Mouse (Mus musculus): Measurements from ENCODE around the gene T2. TPM values are rescaled to one million over a fixed set of nuclear protein-coding genes. Genes with fewer than 3 reads are reported as not detected.
"Not testable (repeated sequence)": the region's sequence is repeated elsewhere in the genome, so short reads cannot be mapped to it uniquely, and the experiment has no call there.

The T2 gene
- under 1 TPM; 0.87 to 0.89 TPM for total RNA-seq (2021)
- long read RNA-seq = 0 reads

DNA sequence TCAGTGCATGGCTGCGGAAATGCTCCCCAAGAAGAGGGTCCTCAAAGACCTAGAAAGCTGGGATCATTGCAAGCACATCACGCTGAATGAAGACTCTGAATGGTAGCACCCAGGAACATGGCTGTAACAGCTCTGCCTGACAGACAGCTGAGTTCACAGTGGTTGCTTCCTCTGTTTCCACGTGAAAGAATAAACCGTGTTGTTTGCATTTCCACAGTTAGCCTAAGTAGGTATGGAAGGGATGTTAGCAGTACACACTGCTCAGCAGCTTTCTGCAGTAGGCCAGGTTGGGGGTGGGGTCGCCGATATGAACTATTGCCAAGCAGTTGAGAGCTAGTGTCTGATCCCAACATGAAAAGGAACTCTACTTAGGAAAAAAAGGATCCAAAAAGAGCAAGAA is at the start of gene T2:
Gene T2, plus strand, starts transcription at position 301 of the 400 bp plus-strand sequence.
- DNase-seq (ENCODE audit: low spot score in 2 of 2) = no peak

DNA sequence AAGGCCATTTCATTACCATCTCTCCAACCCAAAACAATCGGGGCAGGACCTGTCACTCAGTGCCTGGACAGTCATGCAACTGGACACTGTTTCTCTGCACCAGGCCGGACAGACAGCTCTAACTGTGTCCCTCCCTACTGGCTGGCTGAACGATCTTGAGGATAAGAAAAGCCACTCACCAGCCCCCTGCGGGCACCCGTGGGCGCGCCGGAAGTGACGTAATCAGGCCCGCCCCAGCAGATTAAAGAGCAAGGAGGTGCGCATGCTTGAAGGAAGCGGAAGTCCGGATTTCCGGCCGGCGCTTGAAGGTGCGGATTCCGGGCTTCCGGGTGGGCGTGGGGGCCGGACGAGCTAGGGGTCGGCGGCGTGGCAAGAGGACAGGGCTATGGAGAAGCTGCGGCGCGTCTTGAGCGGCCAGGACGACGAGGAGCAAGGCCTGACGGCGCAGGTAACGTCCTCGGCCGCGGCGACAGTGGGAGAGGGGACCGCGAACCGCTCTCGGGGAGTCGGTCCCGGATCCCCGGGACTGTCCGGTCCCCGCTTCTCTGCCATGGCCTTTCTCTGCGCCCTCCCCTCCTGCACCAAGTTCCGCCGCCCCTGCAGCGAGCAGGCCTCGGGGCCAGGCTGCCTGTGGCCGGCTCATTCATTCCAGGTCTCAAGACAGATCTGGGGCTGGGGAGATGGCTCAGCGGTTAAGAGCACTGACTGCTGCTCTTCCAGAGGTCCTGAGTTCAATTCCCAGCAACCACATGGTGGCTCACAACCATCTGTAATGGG is 44.8 kb upstream of the T2 start, which contains the start of gene Sft2d1:
Gene Sft2d1, plus strand, starts transcription at position 265 of the 777 bp plus-strand sequence.
- DNase-seq (ENCODE audit: low spot score in 2 of 2) = peak; percentile 95 to 97

DNA sequence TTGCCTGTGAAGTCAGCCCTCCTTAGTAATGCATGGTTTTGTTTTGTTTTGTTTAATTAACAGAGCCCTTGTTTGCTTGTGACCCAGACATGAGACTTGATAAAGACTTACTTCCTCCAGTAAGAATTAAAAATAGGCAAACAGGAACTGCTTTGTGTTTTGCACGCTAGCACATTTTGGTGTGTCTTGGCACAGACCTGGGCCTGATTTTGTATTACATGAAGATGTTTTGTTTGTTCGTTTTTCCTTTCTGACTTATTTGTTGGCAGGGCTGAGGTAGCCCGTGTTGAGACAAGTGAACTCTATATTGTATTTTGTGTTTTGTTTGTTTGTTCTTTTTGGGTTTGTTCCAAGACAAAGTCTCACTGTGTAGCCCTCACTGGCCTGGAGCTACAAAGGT is 44.0 kb upstream of the T2 start:
- DNase-seq (ENCODE audit: low spot score in 2 of 2) = no peak

DNA sequence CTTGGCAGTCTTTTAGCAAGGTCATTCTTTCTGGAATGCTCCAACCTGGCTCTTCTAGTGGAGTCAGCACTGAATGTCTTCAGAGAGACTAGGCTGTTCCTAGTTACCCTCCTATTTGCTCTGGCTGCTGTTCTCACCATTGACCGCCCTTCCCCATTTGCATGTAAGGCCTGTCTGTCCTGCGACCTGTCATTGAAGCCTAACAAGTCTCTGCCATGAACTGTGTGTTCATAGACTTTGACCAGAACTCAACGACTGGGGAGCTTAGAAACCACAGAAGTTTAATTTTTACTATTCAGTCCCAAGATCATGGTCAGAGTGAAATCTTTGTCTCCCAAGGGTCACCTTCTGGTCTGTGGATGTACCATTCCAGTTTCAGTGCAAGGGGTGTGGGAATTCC is 41.8 kb upstream of the T2 start:
- no peak for DNase-seq (ENCODE audit: low spot score in 2 of 2)

DNA sequence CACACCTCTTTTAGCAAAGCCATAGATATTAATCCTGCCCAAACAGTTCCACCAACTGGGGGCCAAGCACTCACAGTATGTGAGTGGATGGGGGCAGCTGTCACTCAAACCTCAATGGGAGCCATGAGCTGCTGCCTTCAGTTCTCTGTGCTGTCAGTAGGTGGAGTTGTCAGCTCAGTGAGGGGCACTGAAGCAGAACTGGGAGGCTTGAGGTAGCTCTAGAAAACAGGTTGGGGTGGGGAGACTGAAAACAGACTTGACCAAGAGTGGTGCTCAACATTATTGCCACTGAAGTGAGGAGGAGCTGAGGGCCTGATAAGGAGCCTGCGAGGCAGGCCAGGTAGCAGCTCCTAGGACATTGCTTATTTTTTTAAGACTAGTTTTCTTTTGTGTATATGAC is 39.5 kb upstream of the T2 start:
- DNase-seq (ENCODE audit: low spot score in 2 of 2) = peak; percentile 41 to 49

DNA sequence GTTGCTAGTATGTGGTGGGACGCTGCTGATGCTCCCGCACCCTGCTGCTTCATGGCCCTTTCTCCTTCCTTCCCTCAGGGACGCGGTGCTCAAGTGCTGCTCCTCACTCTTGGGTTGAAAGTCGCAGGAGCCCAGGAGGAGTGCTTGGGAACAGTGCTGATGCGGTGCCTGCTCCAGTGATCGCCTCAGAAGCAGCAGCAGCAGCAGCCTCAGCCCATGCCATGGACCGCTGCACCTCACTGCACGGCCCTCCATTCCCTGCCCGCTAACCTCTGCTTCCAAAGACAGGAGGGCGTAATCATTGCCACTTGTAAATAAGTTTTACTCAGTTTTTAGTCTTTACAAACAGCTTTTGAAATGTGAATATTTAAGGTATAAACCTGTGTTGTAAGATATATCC is 28.9 kb upstream of the T2 start:
- not testable (repeated sequence) for DNase-seq (ENCODE audit: low spot score in 2 of 2)

DNA sequence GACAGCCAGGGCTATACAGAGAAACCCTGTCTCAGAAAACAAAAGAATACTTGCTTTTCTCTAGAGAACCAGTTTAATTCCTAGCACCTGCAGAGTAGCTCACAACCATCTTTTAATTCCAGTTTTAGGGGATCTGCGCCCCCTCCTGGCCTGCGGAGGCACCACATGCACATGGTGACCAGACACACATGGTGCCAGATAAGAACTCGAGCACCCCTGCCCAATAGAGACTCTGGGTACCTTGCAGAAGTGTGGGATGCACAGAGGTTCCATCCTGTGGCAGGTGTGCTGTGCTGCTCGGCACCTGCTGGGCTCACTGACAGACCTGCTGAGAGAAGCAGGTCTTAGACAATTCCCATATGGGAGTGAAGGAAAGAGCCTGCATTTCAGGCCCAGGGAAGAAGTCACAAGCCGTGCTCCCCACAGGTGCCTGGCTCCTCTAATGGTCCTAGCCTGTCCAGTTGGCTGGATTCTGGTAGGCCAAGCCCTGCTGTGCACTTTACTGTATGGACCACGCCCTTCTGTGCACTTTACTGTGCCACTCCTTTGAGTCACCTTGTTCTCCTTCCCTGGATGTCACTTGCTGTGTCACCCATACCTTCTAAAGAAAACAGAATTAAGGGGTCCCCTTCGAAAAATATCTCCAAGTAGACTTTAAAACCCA is 27.1 kb upstream of the T2 start:
- no peak for DNase-seq (ENCODE audit: low spot score in 2 of 2)

DNA sequence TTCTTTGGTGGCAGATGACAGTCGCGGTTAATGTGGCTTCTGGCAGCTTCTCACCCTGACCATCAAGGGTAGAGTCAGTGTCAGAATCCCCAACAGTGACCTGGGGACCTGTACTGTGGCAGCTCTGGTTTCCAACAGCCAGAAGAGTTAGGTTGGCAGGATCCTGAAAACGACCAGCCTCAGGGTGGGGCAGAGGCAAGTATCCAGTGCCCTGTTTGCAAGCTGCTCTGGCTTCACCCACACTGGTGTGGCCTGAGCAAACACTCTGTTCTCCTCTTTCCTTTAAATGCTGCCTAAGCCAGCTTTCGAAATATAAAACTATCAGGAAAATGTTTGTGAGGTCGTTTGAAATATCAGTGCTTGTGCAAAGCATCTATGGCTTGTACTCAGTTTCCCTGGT is 25.2 kb upstream of the T2 start:
- DNase-seq (ENCODE audit: low spot score in 2 of 2) = no peak

DNA sequence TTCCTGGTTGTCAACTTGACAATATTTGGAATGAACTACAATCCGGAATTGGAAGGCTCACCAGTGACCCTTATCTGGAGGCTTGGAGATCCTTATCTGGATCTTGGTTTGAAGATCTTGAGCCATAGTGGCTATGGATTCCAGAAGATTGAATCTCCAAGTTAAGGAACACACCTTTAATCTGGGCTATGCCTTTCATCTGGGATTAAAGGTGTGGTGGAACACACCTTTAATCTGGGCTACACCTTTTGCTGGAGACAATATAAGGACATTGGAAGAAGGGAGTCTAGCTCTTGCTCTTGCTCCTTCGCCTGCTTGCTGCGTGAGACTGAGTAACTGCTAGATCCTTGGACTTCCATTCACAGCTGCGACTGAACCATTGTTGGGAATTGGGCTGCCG is 18.6 kb upstream of the T2 start, which contains the start of gene Prr18:
Gene Prr18, plus strand, starts transcription at position 301 of the 400 bp plus-strand sequence.
- not testable (repeated sequence) for DNase-seq (ENCODE audit: low spot score in 2 of 2)

DNA sequence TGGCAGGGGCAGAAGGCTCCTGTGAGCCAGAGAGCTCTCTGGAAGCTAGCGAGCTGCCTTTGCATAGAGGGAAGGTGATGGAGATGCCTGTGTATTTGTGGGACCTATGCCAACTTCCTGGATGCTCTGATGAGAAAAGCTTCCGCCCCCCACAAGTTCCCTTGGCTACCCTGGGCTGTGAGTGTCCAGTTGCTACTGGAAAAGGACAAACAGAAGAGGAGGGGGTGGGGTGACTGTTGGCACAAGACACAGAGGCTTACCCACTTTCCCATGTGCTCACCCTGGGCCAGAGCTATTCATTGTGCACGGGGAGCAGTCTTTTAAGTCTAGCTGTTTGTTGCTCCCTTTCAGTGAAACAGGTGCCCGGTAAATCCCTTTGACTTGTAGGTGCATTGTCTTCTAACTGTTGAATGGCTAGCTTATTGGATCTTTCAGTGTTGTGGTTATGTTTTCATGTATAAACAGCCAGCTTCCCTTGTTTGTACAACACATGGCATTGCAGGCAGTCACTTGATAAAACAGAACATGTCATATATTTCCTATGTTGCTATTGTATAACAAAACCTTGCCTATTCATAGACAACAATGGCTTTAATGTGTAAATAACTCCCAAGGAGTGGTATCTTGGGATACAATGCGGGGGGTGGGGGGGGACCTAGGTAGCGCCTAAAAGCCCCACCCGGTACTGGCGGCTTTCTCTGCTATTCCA is 16.0 kb upstream of the T2 start:
- peak in 1 of 2 experiments; percentile 37 for DNase-seq (ENCODE audit: low spot score in 2 of 2)

DNA sequence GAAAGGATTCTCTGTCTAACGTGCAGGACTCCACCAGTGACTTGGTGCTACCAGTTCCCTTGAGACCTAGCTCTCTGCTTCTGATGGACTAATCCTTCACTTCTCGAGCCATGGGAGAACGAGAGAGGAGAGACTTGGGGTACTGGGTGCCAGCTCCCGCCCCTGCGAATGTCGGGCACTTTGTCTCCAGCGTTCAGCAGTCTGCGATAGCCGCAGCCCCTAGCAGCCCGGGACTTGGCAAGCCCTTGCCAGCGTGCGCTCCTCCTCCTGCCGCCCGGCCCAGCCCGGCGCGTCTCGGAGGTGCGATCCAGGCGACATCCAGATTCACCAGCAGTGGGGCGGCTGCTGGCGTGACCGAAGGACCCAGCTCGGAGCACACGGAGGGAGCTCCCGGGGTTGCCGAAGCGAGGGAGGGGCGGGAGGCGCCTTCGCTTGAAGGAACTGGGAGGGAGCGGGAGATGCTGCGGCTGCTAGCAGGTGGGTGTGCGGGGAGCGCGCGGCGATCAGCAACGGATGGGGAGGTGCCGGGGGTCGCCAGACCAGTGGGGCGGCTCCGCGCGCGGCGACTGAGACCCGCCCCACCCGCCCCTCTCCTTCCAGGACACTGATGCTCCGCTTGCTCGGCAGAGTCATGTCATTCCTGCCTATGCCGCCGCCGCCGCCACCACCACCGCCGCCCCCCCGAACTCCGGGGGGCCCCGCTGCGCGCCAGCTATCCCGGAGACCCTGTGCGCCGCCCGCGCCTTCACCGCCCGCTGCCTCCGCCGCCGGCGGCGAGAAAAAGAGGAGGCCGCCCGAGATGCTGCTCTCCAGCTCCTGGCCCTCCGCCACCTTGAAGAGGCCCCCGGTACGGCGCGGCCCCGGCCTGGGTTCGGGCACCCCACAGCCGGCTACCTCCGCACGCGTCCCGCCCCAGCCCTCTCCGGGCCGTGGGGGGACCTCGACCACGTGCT is 15.1 kb upstream of the T2 start:
- peak; percentile 58 to 66 for DNase-seq (ENCODE audit: low spot score in 2 of 2)

DNA sequence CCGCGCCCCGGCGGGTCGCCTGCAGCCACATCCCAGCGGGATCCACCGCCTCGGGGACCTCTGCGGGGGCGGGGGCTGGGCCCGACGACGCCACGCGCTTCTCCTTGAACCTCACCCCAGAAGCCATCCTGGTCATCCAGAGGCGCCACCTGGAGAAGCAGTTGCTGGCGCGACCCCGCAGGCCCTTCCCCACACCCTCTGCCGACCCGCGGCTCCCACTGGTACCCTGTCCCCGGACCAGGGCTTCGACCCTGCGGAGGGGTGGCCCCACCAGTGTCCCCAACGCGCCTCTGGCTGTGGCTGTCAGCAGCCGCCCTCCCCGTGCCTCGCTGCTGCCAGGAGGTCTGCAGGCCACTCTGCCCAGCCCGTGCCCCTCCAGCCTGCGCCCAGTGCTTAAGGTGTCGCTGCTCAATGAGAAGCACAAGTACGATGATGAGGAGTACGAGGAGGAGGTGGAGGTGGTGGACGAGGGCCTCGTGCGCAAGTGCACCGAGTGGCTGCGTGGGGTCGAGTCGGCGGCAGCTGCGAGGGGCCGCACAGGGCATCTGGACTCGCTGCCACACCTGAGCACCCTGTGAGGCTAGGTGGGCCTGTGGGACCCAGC is 14.3 kb upstream of the T2 start:
- DNase-seq (ENCODE audit: low spot score in 2 of 2) = peak in 1 of 2 experiments; percentile 35

DNA sequence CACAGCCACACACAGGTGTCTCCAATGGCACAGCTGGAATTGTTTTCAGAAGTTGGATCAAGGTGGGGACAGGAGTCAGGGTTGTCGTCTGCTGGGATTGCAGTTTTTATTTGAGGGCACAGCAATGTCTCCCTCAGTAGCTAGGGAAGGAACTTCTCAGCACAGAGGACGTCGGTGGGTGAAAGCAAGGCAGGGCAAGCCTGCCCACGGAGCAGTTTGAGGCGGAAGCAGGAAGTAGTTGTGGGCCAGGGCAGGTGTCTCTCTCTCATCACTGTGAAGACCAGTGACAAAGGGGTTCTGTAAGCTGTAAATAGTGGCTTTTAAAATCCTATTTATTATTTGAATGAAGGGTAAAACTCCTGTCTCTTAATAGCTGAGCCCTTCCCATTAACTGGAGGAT is 13.1 kb upstream of the T2 start:
- no peak for DNase-seq (ENCODE audit: low spot score in 2 of 2)

DNA sequence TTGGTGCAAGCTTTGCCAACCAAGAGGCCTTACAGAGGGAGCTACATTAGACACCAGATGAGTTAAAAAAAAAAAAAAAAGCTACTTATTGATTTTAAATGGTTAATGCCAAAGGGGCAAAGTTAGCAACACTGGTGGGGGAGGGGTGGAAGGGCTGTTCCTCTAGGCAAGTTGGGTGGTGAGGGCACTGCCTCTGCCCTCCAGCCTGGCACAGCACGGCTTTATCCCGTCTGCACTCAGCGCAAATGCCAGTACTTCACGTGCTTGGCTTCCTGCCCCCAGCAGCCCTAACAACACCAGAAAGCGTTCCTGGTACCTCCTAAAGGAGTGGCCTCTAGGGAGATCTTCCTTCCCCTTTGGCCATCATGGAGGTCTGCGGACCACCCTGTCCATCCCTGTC is 12.4 kb upstream of the T2 start:
- DNase-seq (ENCODE audit: low spot score in 2 of 2) = peak in 1 of 2 experiments; percentile 40

DNA sequence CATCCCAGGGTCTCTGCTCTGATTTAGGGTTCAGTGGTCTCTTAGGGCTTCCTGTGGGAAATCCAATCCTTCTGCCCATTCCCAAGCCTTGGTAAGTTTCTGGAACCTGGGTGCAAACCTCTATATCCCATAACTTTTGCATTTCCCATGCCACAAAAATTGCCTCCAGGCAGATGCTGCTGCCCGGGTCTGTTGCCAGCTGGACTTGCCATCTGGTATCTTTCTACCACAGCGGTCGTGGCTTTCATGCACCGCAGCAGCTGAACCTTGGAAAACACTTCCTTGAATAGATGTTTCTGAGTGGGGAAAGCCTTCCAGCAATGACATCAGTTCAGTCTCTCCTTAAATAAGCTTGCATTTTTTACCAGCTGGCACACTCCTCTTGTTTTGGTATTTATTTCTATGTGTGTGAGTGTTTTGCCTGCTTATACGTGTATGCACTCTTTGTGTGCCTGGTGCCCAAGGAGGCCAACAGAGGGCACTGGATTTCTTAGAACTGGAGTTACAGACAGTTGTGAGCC is 8.0 kb upstream of the T2 start:
- DNase-seq (ENCODE audit: low spot score in 2 of 2) = no peak

DNA sequence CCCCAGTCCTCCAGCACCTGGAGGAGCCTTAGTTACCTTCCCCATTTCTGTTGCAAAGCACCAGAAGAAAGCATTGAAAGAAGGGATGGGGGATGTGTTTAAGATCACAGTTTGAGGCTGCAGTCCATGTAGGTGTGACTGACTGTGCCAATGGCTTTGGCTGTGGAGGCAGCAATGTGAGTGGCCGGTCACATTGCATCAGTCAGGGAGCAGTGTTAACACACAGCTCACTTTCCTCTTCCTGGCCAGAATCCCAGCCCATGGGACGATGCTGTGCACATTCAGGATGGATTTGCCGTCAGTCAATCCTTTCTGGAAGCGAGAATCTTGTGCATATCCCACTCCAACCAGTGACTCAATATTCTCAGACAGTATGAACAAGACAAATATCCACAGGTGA is 6.9 kb upstream of the T2 start:
- DNase-seq (ENCODE audit: low spot score in 2 of 2) = no peak

DNA sequence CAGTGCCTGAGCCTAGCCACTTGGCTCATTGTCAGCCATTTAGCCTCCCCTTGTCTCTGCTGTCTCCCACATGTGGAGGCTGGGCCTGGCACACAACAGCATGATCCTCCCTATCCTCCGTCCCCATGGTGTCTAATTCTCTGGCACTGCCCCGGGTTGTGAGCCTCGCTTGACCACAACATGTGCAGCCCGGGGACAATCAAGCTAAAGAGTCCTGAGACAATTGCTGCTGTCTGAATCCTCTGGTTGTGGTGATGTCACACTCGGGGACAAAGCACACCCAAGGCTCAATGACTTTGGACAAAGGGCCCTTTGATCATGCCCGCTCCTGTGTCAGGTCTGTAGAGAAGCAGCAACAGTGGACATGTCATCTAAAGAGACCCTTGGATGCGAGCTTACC is 4.7 kb upstream of the T2 start:
- DNase-seq (ENCODE audit: low spot score in 2 of 2) = no peak

DNA sequence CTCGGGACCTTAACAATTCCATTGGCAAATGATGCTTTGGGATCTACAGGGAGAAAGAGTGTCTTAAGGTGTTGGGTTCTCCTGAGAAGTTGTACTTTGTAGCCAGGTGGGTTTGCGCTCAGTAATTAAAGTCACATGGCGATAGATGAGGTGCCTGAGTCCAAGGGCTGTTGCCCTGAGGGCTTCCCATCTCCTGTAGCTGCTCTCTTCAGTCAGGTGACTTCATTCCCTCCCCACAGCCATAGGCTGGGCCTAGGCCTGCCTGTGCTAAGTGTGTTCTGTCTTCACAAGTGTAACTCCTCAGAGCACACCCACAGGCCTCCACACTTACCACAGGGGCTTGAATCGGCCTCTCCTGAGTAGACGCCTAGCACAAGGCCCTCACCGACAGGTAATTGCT is 1.7 kb downstream of the T2 start:
- DNase-seq (ENCODE audit: low spot score in 2 of 2) = no peak

DNA sequence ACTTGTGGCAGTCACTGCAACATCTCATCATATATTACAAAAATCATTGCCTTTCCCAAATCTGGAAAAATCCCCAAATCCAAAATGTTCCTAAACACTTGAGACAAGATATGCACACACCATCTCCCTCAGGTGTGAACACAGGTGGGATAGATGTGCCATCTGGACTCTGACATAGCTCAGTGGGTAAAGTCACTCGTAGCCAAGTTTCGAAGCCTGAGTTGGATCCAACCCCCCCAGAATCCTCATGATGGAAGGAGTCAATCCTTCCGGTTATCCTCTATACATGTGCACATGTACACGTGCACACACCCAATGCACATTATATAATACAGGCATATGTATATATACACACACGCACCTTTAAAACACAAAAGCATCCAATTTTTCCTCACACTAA is 5.1 kb downstream of the T2 start:
- DNase-seq (ENCODE audit: low spot score in 2 of 2) = no peak

All from layer of hippocampus, postnatal 10 days (tissue).